Mouse (Mus musculus) left cerebral cortex, adult 9 months (tissue): ENCODE measurements around the gene Slc12a7.
"Not testable (repeated sequence)": the region's sequence is repeated elsewhere in the genome, so short reads cannot be mapped to it uniquely, and the experiment has no call there.

ENCODE experiments used
- DNase-seq, 2 experiments: peaks; one replicate each; pipeline ENCODE4 v3.0.0; 2022; ENCODE audit warnings: low spot score in 2 of 2

The Slc12a7 gene

DNA sequence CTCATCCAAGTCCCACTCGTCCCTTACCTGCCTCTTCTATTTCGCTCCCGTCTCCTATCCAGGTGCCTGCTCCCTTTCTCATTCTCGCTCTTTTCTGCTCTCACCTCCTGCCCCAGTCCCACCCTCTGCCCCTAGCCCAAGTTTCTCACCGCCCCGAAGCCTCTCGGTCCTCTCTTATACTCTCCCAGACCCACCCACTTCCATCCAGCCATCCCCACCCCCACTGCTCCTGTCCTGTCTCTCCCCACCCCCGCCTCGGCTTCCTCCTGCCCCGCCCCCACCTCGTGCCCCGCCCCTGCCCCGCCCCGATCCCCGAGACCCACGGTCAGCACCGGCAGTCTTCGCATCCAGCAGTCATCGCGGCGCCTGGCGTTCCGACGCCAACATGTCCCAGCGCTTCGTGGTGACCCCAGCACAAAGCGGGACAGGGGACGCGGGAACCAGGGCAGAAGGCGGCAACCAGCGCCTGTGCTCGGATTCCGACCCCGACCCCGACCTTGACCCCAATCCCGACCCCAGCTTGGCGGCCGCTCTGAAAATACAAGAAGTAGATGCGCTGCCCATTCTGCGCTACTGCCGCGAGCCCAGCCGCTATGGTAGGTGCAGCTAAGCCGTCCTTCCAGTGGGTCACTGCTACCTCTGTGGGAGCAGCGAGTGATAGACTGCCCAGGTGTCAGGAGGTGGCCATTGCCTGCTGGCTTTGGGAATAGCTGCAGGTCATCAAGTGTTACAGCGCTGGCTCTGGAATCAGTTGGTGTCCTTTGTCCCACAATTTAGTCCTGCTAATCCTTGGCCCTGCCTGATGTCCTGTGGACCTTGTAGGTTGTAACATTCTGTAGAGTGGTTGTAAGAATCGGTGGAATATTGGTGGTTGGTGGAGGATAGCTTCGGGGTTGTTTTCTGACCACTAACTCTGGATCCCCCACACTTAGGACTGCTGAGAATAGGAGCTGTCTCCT is at the start of gene Slc12a7:
TSS of gene Slc12a7 (plus strand) at position 353 of the 959 bp plus-strand sequence.
- DNase-seq, result no peak

GRCm38 (mm10) chr13:73683682-73684081 is 49.2 kb upstream of the Slc12a7 start:
- DNase-seq, result peak; percentile 4 to 54

DNA sequence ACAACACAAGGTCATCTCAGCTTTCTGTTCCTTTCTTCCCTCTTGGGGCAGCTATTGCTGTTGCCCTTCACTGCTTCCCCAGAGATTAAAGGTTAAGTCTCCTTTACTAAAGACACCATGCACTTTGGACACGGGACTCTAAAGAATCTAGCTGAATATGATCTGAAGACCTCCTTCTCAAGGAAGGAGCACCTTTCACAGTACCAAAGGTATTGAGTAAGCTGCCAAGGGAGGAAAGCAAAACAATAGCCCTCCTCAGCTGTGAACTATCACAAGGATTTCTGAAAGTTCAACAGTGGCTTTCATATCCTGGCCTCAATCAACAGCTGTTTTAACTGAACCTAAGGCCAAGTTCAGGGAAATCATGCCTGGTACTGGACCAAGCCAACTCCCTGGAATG is 48.5 kb upstream of the Slc12a7 start:
- DNase-seq, result no peak

DNA sequence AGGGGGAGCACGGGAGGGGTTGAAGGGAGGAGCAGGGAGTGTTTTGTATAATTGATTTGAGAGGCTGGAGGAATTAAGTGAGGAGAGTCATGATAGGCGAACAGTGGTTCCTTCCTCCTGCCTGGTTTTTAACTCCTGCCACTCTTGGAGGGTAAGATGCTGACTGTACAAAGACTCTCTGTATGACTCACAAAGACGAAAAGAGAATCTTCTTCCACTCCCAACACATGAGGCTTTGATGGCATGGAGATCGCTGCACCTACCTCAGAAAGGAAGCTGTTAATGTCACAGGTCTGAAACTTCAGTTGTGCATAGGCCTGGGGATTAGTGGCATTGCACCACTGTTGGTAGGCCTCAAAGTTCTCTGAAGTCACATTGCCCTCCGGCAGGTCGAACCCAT is 47.4 kb upstream of the Slc12a7 start:
- no peak for DNase-seq

GRCm38 (mm10) chr13:73687601-73688000 is 45.3 kb upstream of the Slc12a7 start:
- no peak for DNase-seq

DNA sequence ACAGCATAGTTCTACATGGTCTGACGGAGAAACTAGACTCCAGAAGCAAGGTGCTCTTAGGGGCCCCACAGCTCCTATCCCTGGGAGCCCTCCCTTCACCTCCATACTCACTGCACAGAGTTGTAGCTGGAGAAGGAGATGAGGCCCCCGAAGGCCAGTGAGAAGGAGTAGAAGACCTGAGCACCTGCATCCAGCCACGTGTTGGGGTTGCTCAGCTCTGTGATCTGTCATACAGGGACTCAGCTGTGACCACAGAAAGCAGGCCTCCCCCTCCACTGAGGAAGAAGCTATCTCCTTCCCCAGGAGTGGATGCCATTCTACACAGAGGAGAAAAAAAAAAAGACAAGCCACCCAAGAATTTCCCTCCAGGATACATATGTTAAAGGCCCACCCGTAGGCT is 44.0 kb upstream of the Slc12a7 start:
- DNase-seq, result no peak

DNA sequence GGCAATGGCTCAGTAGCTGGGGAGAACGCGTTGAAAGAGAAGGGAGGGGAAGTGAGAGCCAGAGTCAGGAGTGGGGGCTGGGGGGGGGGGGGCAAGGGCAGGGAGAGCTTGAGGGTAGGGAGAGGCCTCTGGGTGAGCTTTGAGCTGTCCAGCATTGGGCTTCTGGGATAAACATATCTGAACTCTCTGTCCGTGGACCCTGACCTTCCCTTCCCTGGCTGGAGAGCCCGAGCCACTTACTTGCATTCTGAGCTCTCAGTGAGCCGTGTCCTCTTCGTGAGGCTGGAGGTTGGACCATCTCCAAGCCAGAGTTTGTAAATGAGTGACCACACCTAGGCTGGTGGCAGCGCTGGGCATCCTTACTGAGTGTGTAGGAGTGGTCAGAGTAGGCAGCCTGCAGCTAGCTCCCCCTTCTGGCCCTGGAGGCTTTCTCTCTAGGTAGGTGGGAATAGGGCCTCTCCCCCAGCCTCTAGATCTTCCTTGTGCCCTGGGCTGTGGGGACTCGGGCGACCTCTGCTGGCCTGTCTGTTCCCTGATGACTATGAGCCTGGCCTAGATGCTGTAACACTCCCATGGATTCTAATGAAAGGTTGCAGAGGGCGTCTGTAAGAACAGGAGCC is 40.5 kb upstream of the Slc12a7 start:
- peak in 1 of 2 experiments; percentile 51 for DNase-seq

- DNase-seq, result no peak
Observed at GRCm38 (mm10) chr13:73693333-73693732, 39.6 kb upstream of the Slc12a7 start.

GRCm38 (mm10) chr13:73694972-73695371 is 37.9 kb upstream of the Slc12a7 start:
- DNase-seq, result no peak

DNA sequence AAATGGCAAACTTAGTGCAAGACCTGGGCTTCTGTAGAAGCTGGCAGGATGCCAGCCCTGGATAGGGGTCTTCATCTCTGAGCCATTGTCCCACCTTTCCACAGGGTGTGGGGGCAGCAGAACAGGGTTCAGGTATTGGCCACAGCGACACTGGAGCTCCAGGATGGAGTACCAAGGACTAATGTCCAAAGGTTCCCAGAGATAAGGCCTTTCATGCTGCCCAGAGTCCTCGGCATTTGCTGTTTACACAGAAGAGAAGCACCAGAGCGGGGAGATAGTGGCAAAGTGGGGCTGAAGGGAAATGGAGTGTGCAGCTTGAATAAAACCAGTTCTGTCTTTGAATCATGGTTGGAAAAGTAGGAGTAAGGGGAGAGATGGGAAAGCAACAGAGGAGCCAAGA is 36.4 kb upstream of the Slc12a7 start:
- no peak for DNase-seq

DNA sequence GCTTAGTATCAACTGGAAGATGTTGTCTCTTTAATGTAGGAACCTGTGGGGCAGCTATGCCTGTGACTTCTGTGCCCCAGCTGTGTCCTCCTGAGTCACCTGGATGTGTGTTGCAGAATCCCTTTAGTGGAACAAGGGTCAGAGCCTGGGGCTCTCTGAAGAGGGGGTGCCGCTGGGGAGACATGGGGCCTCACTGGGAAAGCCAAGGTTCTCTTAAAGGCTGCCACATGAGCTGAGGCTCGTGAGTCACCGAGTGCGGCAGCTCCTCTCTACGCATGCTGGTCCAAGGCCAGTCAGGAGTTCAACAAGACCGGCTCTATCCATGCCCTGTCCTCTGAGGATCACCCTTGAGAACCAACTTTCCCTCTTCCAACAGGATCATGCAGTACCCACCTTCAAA is 33.2 kb upstream of the Slc12a7 start:
- DNase-seq, result no peak

- DNase-seq, result no peak
Observed at GRCm38 (mm10) chr13:73700554-73700953, 32.3 kb upstream of the Slc12a7 start.

GRCm38 (mm10) chr13:73701161-73701883 is 31.6 kb upstream of the Slc12a7 start:
- no peak for DNase-seq

DNA sequence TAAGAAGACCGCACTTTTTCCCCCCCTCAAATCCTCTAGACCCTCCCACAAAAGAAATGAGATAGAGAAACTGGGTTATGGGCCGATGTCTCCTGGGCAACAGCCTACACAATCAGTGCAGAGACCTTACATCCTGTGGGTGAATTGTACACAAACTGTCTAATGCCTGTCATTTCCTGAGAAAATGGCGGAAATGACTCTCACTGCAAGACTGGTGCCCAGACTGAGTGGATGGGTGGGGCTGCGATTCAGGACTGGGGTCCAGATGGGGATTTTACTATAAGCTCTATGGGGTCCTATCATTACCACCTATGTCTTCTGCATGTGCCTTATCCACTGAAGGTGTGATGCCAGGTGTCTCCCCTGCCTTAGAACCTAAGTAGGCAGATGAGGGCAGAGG is 30.1 kb upstream of the Slc12a7 start:
- no peak for DNase-seq

- not testable (repeated sequence) for DNase-seq
Observed at GRCm38 (mm10) chr13:73703486-73703885, 29.4 kb upstream of the Slc12a7 start.

DNA sequence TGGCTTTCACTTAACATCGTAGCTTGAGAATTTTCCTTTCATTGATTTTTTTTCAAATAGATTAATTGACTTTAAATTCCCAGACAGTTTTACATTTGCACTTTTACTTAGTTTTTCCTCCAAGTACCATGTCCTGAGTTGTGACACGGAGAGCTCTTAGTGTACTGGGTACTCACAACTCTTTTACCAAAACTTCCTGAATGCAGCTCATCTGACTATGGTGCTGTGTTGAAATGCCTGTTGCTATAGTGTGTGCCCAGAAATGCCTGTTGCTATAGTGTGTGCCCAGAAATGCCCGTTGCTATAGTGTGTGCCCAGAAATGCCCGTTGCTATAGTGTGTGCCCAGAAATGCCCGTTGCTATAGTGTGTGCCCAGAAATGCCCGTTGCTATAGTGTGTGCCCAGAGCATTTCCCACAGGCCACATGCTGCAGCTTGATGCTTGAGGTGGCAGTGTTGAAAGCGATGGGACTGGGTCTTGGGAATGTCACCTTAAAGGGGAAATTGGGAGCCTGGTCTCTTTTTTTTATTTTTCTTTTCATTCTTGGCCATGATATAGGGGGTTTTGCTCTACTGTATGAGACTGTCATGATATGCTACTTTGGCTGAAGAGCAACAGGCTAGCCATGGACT is 28.1 kb upstream of the Slc12a7 start, which contains the start of gene Slc6a19:
TSS of gene Slc6a19 (minus strand) at position 172 of the 632 bp plus-strand sequence.
- no peak for DNase-seq

DNA sequence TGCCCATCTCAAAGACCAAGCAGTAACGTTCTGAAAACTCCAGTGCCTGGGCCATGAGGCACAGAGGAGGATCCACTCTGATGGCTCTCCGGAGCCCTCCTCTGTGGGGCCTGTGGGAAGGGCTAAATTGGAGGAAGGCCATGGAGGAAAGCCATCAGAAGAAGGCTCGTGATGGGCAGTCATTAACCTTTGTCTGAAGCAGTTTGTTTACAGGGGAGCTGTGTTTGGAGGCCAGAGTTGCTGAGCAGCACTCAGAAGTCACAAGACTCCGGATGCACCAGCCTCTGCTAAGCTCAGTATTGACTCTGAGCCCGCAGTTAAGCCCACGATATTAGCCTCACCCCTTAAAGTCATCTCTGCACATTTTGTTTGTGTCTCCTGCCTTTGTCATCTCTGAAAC is 23.4 kb upstream of the Slc12a7 start:
- no peak for DNase-seq

DNA sequence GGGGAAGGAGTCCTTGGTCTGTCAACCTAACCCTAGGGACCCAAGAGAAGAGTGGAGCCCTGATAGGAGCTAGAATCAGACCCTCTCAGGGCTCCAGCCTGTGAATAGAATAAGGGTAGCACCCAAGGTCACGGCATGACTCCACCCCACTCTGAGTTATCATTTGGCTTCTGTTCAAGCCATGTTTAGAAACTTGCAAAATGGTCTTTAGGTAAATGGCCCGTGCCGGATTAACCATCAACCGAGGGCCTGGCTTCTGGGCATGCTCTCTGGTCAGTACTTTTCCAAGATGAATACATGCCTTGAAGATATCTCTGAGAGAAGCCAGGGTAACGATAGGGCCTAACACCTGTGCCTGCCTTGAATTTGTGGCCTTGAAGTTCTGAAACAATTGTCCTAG is 21.7 kb upstream of the Slc12a7 start:
- DNase-seq, result no peak

- DNase-seq, result no peak
Observed at GRCm38 (mm10) chr13:73711803-73712202, 21.1 kb upstream of the Slc12a7 start.

DNA sequence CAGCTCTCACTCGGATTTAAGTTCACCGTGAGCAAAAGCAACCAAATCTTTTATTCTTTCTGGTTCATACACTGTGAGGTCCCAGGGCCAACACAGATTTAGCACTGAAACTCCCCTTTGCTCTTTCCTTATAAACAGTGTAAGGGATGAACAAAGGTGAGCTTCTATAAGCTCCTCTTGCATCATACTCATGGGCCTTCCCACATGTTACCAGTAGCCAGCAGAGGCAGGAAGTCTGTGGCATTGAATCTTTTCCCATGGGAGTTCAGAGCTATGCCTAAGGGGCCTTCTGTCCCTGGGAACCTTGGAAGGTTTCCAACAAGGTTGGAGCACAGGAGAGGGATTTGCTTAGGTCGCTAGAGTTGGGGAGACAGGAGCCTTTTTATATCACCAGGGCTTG is 20.7 kb upstream of the Slc12a7 start:
- DNase-seq, result no peak

- DNase-seq, result no peak
Observed at GRCm38 (mm10) chr13:73713204-73713603, 19.7 kb upstream of the Slc12a7 start.

DNA sequence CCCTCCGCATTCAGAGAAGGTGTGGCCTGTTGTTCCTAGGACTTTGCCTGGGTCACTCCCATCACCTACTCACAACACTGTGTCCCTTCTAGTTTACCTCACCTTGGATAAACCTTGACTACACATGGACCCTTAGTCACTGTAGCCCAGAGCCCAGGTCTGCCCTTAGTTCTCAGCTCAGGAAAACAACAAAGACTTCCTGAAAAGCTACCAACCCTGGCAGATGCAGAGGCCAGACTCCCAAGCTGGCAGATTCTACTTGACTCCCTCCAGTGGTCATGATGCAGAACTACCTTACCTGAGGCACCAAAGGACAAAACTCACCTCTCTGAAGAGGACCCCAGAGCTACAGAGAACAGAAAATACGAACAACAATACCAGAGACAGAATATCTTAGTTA is 18.9 kb upstream of the Slc12a7 start:
- peak in 1 of 2 experiments; percentile 6 for DNase-seq
